Mouse (Mus musculus): ENCODE results near the gene Tiprl. TPM values are rescaled to one million over a fixed set of nuclear protein-coding genes. Genes with fewer than 3 reads are reported as not detected.
A peak's percentile ranks its signal among the peaks of the same experiment; 100 is the strongest.

Tiprl gene
- polyA plus RNA-seq, 1 experiment from 2014 or later = 106 TPM

DNA sequence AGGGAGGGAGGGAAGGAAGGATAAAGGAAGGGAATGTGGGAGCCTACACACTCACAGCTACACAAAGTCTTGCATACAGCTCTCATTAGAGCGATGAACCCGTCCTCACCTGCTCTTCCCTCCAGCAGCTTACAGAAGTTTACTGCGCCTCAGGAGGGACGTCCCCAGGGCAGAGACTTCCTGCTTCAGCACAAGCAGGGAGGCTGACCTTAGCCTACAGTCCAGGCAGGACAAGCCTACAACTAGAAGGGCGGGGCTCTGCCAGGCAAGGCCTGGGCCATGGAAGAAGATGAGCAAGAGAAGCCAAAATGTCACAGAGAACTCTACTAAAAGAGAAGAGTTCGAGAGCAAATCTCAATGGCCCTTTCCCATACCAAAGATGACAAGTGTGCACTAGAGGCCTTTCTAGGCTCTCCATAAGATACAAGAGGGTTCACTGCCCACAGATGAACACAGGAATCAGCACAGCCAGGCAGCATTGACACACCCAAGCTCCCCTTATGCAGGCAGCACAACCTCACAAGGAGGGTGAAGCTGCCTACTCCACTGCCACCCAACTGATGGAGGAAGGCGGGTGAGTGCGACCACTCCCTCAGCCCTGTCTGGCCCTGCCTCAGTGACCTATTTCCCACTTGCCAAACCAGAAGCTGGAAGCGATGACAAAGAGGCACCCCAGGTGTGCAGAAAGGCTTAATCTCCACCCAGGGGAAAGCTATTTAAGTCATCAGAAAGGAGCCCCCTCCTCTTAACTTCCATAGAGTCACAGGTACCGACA is 47.8 kb downstream of the Tiprl start:
- Histone ChIP-seq H3K9ac (no peak overlapping the region), H3K27ac (no peak overlapping the region), H3K4me1 (peaks cover 12% of the 10 kb centered on the region), H3K4me3 (replicated peaks) (no peak overlapping the region), H3K4me2 (no peak overlapping the region), H3K27me3 (no peaks in the 10 kb centered on the region; the same call in 1 of the 2 replicates), H3K9me3 (no peaks in the 10 kb centered on the region), H3K36me3 (replicated peaks) (0 out of 2 replicates have a peak, but pooled peaks cover 3% of the 10 kb centered on the region)
- WGBS = 73% methylated on average over 10 of the region's 10 CpGs
- ATAC-seq (ENCODE audit: low FRiP score) = no peak

DNA sequence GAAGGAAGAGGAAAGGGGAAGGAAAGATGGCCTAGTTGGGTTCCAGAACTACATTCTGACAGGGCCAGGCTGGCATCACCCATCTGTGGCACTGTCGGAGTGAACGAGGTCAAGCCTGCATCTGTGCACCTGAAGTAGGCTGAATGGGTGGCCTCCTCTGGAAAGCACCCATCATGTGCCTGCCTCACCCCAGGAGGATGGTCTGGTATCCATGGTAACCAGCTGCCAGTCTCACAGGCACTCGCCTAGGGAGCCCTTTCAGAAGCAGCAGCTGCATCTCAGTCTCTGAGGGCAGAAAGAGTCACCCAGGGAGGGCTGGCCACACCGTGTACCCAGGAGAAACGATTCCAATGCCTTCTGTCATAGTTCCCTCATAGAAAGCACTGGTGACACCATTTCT is 49.4 kb downstream of the Tiprl start:
- Histone ChIP-seq H3K4me1 (peaks cover 8% of the 10 kb centered on the region; the same call in 1 of the 2 replicates), H3K9me3 (no peaks in the 10 kb centered on the region), H3K9ac (no peak overlapping the region), H3K4me2 (no peak overlapping the region), H3K4me3 (replicated peaks) (no peak overlapping the region), H3K27ac (no peak overlapping the region), H3K36me3 (replicated peaks) (0 out of 2 replicates have a peak, but pooled peaks cover 4% of the 10 kb centered on the region), H3K27me3 (no peaks in the 10 kb centered on the region)
- 55% methylated on average over 5 of the region's 5 CpGs for WGBS
- ATAC-seq (ENCODE audit: low FRiP score) = peak; percentile 31; the same call in 1 of the 2 replicates

GRCm38 (mm10) chr1:165186491-165186890 is 50.3 kb downstream of the Tiprl start:
- H3K4me1 ChIP-seq = peaks cover 8% of the 10 kb centered on the region; the same call in 1 of the 2 replicates
- ATAC-seq (ENCODE audit: low FRiP score) = peak; percentile 9; the same call in 1 of the 2 replicates
- 0 out of 2 replicates have a peak overlapping the region, but pooled peaks have one; percentile 14 for H3K27ac ChIP-seq
- H3K9me3 ChIP-seq = no peaks in the 10 kb centered on the region
- H3K4me3 ChIP-seq (replicated peaks) = no peak overlapping the region
- no peaks in the 10 kb centered on the region for H3K27me3 ChIP-seq
- H3K36me3 ChIP-seq (replicated peaks) = 0 out of 2 replicates have a peak, but pooled peaks cover 4% of the 10 kb centered on the region
- WGBS = 75% methylated on average over 12 of the region's 12 CpGs
- H3K9ac ChIP-seq = no peak overlapping the region
- H3K4me2 ChIP-seq = no peak overlapping the region

- no peak overlapping the region for H3K27ac ChIP-seq
These were observed 51.7 kb downstream of the Tiprl start for GRCm38 (mm10) chr1:165185116-165185515.

GRCm38 (mm10) chr1:165184178-165184577 is 52.6 kb downstream of the Tiprl start:
- Histone ChIP-seq H3K4me3 (replicated peaks) (no peak overlapping the region), H3K4me1 (peaks cover 8% of the 10 kb centered on the region; the same call in 1 of the 2 replicates), H3K36me3 (replicated peaks) (0 out of 2 replicates have a peak, but pooled peaks cover 4% of the 10 kb centered on the region), H3K27me3 (no peaks in the 10 kb centered on the region), H3K9me3 (no peaks in the 10 kb centered on the region), H3K4me2 (no peak overlapping the region), H3K9ac (no peak overlapping the region), H3K27ac (no peak overlapping the region)
- ATAC-seq (ENCODE audit: low FRiP score) = no peak
- WGBS = 91% methylated on average over 3 of the region's 3 CpGs

More at GRCm38 (mm10) chr1:165185116-165185515, 51.7 kb downstream of the Tiprl start:
- WGBS = 45% methylated on average over 7 of the region's 7 CpGs
- no peaks in the 10 kb centered on the region for H3K27me3 ChIP-seq
- H3K36me3 ChIP-seq (replicated peaks) = 0 out of 2 replicates have a peak, but pooled peaks cover 4% of the 10 kb centered on the region
- H3K4me1 ChIP-seq = peaks cover 8% of the 10 kb centered on the region; the same call in 1 of the 2 replicates
- no peak overlapping the region for H3K4me3 ChIP-seq (replicated peaks)
- no peaks in the 10 kb centered on the region for H3K9me3 ChIP-seq
- H3K9ac ChIP-seq = no peak overlapping the region
- no peak overlapping the region for H3K4me2 ChIP-seq
- no peak for ATAC-seq (ENCODE audit: low FRiP score)

GRCm38 (mm10) chr1:165183400-165183799 is 53.4 kb downstream of the Tiprl start:
- 79% methylated on average over 6 of the region's 6 CpGs for WGBS
- Histone ChIP-seq H3K4me2 (no peak overlapping the region), H3K9me3 (no peaks in the 10 kb centered on the region), H3K27me3 (no peaks in the 10 kb centered on the region), H3K27ac (no peak overlapping the region), H3K4me3 (replicated peaks) (no peak overlapping the region), H3K4me1 (peaks cover 8% of the 10 kb centered on the region; the same call in 1 of the 2 replicates), H3K36me3 (replicated peaks) (0 out of 2 replicates have a peak, but pooled peaks cover 4% of the 10 kb centered on the region), H3K9ac (no peak overlapping the region)
- ATAC-seq (ENCODE audit: low FRiP score) = no peak

- H3K4me1 ChIP-seq = no peaks in the 10 kb centered on the region
- no peak overlapping the region for H3K9ac ChIP-seq
- no peak overlapping the region for H3K4me3 ChIP-seq (replicated peaks)
- H3K36me3 ChIP-seq (replicated peaks) = peaks cover 7% of the 10 kb centered on the region; the same call in 1 of the 2 replicates
- no peak for ATAC-seq (ENCODE audit: low FRiP score)
- WGBS = 88% methylated on average over 5 of the region's 5 CpGs
- H3K9me3 ChIP-seq = no peaks in the 10 kb centered on the region
- H3K4me2 ChIP-seq = no peak overlapping the region
- H3K27ac ChIP-seq = no peak overlapping the region
- H3K27me3 ChIP-seq = no peaks in the 10 kb centered on the region
These were observed 57.5 kb downstream of the Tiprl start for GRCm38 (mm10) chr1:165179321-165179720.

- Histone ChIP-seq H3K4me1 (no peaks in the 10 kb centered on the region), H3K27ac (no peak overlapping the region), H3K27me3 (no peaks in the 10 kb centered on the region), H3K9me3 (no peaks in the 10 kb centered on the region), H3K9ac (no peak overlapping the region), H3K36me3 (replicated peaks) (peaks cover 4% of the 10 kb centered on the region; the same call in 1 of the 2 replicates), H3K4me3 (replicated peaks) (no peak overlapping the region), H3K4me2 (no peak overlapping the region)
- WGBS = 85% methylated on average over 6 of the region's 6 CpGs
- ATAC-seq (ENCODE audit: low FRiP score) = no peak
These were observed 58.7 kb downstream of the Tiprl start for GRCm38 (mm10) chr1:165178075-165178474.

DNA sequence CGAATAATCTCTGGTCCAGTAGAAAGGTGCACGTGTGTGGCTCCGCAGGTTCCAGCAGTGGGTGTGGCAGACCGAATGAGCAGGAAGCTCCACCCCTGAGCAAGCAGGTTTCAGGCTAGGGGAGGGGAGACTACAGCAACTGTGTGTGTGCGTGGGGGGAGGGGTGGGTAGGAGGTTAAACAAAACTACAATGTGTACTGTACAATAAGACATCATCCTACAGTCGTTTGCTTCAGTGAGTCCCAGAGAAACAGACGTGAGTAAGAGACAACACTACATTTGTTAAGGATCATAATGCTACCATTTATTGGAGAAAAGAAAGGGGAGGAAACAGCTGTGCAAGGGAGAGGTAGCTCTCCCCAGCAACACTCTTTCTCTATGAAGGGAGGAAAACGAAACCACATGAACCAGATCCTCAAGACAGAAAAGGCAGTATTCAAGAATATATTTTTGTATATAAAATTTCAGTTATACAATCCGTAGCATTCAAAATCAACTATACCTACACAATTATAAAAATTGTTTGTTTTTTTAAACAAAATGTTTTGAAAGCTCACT is 62.7 kb downstream of the Tiprl start:
- H3K36me3 ChIP-seq (replicated peaks) = peaks cover 4% of the 10 kb centered on the region; the same call in 1 of the 2 replicates
- no peak for ATAC-seq (ENCODE audit: low FRiP score)

DNA sequence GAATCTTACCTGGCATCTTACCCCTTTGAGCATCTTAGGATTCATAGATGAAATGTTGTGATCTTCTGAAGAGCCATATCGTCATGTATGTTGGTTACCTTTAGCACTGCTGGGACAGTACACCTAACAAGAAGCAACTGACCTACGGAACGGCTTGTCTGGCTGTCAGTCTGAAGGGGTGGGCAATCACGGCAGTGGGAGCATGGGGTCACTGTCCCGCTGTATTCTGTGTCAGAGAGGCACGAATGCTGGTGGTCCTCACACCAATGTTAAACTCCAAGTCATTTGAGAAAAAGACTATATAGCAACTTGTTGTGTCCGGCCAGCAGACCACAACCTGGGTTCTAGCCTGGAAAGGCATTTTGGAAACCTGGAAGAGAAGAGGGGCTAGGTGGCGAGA is 65.5 kb downstream of the Tiprl start:
- H3K27ac ChIP-seq = no peak overlapping the region
- H3K9me3 ChIP-seq = no peaks in the 10 kb centered on the region
- H3K36me3 ChIP-seq (replicated peaks) = no peaks in the 10 kb centered on the region
- H3K27me3 ChIP-seq = no peaks in the 10 kb centered on the region
- H3K9ac ChIP-seq = no peak overlapping the region
- 69% methylated on average over 8 of the region's 8 CpGs for WGBS
- H3K4me3 ChIP-seq (replicated peaks) = no peak overlapping the region
- no peak overlapping the region for H3K4me2 ChIP-seq
- no peak for ATAC-seq (ENCODE audit: low FRiP score)
- H3K4me1 ChIP-seq = no peaks in the 10 kb centered on the region

More for the DNA sequence above, 62.7 kb downstream of the Tiprl start:
- Histone ChIP-seq H3K9ac (no peak overlapping the region), H3K9me3 (no peaks in the 10 kb centered on the region), H3K27ac (no peak overlapping the region), H3K27me3 (no peaks in the 10 kb centered on the region), H3K4me2 (no peak overlapping the region), H3K4me1 (no peaks in the 10 kb centered on the region), H3K4me3 (replicated peaks) (no peak overlapping the region)
- 62% methylated on average over 9 of the region's 9 CpGs for WGBS

DNA sequence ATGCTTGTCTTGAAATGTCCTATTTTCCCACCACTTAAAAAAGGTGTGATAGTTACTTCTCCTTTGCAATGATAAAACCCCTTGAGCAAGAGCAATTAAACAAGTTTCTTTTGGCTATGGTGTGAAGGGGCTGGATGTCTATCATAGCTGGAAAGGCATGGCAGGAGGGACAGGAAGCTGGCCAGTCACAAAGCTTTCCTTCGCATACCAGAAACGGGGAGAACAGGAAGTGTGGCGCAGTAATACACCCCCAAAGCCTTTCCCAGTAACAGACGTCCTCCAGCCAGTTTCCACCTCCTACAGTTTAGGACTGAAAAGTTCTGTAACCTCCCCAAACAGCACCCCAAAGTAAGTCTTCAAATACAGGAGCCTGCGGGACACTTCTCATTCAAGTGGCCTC is 66.6 kb downstream of the Tiprl start:
- Histone ChIP-seq H3K36me3 (replicated peaks) (no peaks in the 10 kb centered on the region), H3K27ac (no peak overlapping the region), H3K4me1 (no peaks in the 10 kb centered on the region), H3K4me2 (no peak overlapping the region), H3K9ac (no peak overlapping the region), H3K9me3 (no peaks in the 10 kb centered on the region), H3K4me3 (replicated peaks) (no peak overlapping the region), H3K27me3 (no peaks in the 10 kb centered on the region)
- WGBS = 85% methylated on average over 5 of the region's 5 CpGs
- no peak for ATAC-seq (ENCODE audit: low FRiP score)

- WGBS = 72% methylated on average over 3 of the region's 3 CpGs
- H3K36me3 ChIP-seq (replicated peaks) = no peaks in the 10 kb centered on the region
- no peak overlapping the region for H3K9ac ChIP-seq
- H3K4me3 ChIP-seq (replicated peaks) = no peak overlapping the region
- H3K4me2 ChIP-seq = no peak overlapping the region
- no peaks in the 10 kb centered on the region for H3K4me1 ChIP-seq
- no peak overlapping the region for H3K27ac ChIP-seq
- no peaks in the 10 kb centered on the region for H3K9me3 ChIP-seq
- H3K27me3 ChIP-seq = no peaks in the 10 kb centered on the region
- no peak for ATAC-seq (ENCODE audit: low FRiP score)
These were observed 67.3 kb downstream of the Tiprl start for GRCm38 (mm10) chr1:165169462-165169861.

Data from forebrain, embryonic 12.5 days (tissue).